Mouse (Mus musculus) thymus, postnatal 0 days (tissue): Measurements from ENCODE around the gene Ankra2. TPM values are rescaled to one million over a fixed set of nuclear protein-coding genes. Genes with fewer than 3 reads are reported as not detected.

Source experiments
- DNase-seq: peaks from one replicate; pipeline ENCODE4 v3.0.0-alpha.2; 2015; ENCODE audit warnings: low spot score
- polyA plus RNA-seq: library from polyadenylated mRNA; unstranded; fragments of >200 nt; fragmentation: Nextera tagmentation; extraction: Ambion mirVana; gene quantifications from 2 replicates; pipeline ENCODE4 v1.2.1, GENCODE M21; 2015

Ankra2 gene
- polyA plus RNA-seq, 1 experiment from 2014 or later, result 28.5 TPM

DNA sequence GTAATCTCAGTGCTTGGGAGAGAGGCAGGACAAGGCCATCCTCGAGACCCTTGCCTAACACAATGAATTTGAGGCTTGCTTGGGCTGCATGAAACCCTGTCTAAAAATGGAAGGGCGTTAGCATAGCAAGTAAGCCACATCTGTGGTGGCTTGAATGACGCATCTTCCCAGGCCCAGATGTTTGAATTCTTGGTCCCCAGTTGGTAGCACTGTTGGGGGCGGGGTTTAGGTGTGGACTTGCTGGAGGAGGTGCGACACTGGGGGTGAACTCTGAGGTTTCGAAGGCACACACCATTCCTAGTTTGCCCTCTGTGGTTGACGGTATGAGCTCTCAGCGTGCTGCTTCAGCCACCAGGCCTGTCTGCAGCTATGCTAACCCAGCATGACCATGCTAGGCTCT, 28.8 kb downstream of the Ankra2 start:
- no peak for DNase-seq

- no peak for DNase-seq
Observed at GRCm38 (mm10) chr13:98296072-98296471, 33.2 kb downstream of the Ankra2 start.

DNA sequence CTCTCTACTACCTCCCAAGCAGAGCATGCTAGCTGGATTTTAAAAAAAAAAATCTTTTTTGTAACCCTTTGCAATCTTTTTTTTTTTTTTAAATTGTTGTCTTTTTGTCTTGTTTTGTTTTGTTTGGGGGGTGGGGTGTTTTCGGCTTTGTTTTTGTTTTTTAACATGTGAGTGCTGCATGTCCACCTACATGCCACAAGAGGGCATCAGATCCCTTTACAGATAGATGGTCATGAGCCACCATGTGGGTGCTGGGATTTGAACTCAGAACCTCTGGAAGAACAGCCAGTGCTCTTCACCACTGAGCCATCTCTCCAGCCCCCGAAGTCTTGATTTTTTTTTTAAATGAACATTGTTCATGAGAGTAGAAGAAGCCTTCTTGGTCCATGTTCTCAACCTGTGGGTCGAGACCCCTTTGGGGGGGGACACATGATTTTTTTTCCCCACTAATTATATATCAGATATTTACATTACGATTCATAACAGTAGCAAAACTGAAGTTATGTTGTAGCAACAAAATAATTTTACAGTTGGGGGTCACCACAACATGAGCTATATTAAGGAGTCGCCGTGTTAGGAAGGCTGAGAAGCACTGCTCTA, 35.1 kb downstream of the Ankra2 start:
- DNase-seq, result no peak

DNA sequence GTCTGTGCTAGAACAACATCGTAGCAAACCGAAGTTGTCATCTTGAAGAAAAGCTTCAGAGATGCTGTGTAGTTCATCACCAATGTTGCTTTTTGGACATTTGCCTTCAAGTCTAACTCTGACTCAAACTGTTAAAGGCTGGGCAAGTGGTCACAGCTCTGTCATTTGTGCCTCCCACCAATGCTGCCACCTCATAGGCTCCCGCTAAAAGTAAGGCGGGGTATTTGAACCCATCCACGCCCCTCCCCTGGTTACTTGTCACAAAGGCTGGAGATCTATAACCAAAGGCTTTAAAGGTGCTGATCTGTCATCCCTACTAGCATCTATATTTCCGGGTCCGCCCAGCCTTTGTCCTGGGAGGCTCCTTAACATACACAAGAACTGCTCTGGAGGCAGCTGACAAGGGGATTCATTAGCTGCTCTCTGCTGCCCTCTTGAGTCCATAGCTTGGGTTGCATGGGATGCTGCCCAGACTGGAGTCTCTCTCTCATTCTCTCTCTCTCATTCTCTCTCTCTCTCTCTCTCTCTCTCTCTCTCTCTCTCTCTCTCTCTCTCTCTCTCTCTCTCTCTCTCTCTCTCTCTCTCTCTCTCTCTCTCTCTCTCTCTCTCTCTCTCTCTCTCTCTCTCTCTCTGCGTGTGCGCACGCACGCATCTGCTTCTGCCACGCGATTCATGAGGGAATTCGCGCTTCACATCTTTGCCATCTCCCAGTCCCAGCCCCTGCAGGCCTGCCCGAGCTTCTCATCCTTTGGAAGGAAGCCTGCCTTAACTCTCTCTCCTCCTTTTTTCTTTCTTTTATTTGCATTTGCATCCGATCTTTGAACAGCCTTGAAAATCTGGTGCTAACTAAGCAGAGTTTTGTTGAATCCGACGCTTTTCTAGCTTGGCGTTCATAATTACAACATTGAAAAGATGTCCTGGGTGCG, 36.2 kb downstream of the Ankra2 start:
- peak; percentile 71 for DNase-seq

- DNase-seq, result no peak
Observed at GRCm38 (mm10) chr13:98305257-98305656, 42.4 kb downstream of the Ankra2 start.

DNA sequence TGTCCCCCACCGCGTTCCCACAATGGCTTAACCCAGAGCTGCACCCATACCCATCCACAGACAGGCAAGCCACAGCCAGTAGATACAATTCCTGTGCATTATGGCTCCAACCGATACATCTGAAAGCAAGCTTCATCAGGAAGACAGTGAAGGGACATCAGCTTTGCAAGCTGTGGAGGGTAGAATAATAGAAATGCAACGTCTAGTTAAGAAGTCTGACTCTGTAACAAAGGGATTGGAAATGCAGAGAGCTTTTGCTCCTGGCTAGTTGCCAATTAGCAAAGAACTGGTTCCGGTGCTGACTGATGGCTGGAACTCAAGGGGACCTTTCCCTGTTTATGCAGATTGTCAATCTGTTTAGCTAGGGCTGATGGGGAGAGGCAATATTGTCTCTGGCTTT, 43.5 kb downstream of the Ankra2 start:
- no peak for DNase-seq

DNA sequence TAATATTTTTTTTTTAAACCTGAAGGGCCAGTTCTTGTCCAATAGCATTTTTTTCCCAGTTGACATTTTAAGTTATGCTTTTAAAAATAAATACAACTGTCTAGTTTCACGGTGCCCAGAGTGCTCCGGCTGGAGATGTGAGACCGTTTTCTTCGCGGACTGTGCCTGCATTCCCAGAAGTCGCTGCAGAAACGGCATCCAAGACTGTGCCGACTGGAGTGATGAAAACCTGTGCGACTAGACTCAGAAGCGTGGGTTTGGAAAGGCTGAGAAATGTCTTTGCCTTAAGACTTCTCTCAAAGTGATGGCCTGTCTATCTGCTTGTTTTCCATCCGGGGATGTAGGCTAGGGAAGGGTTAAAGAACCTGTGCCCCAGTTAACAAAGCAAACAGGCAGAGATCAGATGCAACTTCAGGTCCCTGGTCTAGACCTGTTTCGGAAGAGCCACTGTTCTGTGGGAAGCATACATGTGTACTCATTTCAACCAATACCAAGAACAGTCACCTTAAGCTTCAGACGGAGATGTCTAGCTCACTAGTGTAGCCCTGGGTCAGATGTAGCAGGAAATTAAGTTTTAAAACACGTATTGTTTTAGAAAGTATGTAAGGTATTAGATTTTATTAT, 44.1 kb downstream of the Ankra2 start:
- DNase-seq, result no peak

DNA sequence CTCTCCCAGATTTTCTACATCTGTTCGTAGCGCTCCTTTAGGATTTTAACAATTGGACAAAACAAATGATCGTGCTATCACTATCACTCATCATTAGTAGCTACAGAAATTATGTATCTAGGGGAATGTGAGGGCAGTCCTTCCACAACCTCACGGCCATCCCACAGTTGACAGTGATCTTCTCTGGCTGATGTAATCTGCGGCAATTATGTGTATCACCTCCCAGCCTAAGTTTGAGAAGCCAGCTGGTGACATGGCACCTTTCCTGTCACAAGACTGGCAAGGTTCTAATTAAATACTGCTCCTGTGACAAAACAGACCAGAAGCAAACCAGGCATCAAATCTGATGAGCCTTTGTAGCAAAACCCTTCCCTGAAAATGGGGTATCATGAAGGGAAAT, 45.1 kb downstream of the Ankra2 start:
- DNase-seq, result no peak

- DNase-seq, result no peak
Observed at GRCm38 (mm10) chr13:98308724-98309123, 45.9 kb downstream of the Ankra2 start.

- DNase-seq, result no peak
Observed at GRCm38 (mm10) chr13:98311597-98311996, 48.7 kb downstream of the Ankra2 start.

GRCm38 (mm10) chr13:98313631-98314030, 50.8 kb downstream of the Ankra2 start:
- no peak for DNase-seq

GRCm38 (mm10) chr13:98315124-98315523, 52.2 kb downstream of the Ankra2 start:
- DNase-seq, result no peak

GRCm38 (mm10) chr13:98316140-98316479, 53.2 kb downstream of the Ankra2 start:
- DNase-seq, result no peak

GRCm38 (mm10) chr13:98316480-98317245, 53.8 kb downstream of the Ankra2 start, which contains the start of gene Btf3:
TSS of gene Btf3 (minus strand) at chr13:98317006.
- peak; percentile 94 for DNase-seq

- DNase-seq, result no peak
Observed at GRCm38 (mm10) chr13:98317246-98317677, 54.4 kb downstream of the Ankra2 start.

GRCm38 (mm10) chr13:98317911-98318310, 55.0 kb downstream of the Ankra2 start:
- no peak for DNase-seq

Other genes starting within 250 kb of the Ankra2 start
- 1.7 and 3.7 TPM in 2 replicates for gene Arhgef28, start 56.6 kb upstream of the Ankra2 start, polyA plus RNA-seq
- gene Utp15, start within 50 bp of the Ankra2 start, polyA plus RNA-seq, result 29.8 and 31.7 TPM in 2 replicates
- gene Gm21976, start 16.8 kb downstream of the Ankra2 start, polyA plus RNA-seq, result not detected in 2 replicates
- gene Btf3, start 53.9 kb downstream of the Ankra2 start, polyA plus RNA-seq, result 813 and 840 TPM in 2 replicates
- 0.04 TPM in 1 of 2 replicates, not detected in the other for gene Foxd1, start 91.2 kb downstream of the Ankra2 start, polyA plus RNA-seq
- gene Gm10320, start 228.9 kb downstream of the Ankra2 start, polyA plus RNA-seq, result 0.82 and 1.8 TPM in 2 replicates